Mouse (Mus musculus): Measurements from ENCODE around the gene Ubl4a.
"Not testable (repeated sequence)": the region's sequence is repeated elsewhere in the genome, so short reads cannot be mapped to it uniquely, and the experiment has no call there.

Gene Ubl4a

DNA sequence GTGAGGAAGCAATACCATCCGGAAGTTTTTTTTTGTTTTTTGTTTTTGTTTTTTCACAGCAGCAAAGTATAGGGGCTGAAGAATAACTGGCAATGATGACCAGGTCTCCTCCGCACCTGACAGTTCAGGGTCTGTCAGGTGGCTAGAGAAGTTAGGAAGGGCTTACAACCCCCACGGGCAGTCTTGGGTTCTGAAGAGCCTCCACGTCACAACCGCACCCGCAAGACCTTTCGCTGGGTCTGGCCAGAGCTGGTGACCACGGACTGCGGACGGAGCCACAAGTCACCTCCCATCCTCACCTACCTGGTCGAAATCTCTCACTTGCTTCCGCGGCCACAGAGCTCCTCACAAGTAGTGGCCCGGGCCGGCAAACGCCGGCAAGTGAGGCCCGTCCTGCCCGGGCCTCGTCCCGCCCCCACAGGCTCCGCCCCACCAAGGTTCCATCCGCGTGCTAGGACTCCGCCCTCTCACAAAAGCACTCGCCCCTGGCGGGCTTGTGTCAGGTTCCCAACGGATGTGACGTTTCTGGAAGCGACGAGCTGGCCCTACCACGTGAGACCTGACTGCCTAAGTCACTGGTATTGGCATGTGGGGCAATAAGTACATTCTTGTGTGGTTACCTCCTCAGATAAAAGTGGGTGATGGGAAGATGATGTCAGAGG, at the start of gene Ubl4a, which contains the start of gene Slc10a3:
TSS of gene Ubl4a (minus strand) at position 331 of the 662 bp plus-strand sequence.
TSS of gene Slc10a3 (minus strand) at position 462 of the 662 bp plus-strand sequence.
- peak; percentile 68 for DNase-seq

DNA sequence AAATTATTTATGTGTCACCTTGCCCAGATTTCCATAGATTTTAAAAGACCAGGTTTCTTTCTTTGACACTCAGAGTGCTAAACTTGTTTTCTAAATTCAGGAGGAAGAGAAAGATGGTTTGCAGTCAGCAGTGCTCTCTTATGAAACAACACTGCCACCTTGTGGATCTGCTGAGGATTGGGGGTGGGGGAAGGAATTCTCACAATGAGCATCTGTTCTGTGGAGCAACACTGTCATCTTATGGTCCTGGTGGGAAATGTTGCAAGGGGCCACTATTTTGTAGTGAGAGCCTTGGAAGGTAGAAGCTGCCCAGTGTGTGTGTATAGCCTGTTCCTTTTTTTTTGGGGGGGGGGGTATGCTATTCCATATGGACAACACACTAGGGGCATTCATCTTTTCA, 40.4 kb upstream of the Ubl4a start:
- peak; percentile 30 for DNase-seq

DNA sequence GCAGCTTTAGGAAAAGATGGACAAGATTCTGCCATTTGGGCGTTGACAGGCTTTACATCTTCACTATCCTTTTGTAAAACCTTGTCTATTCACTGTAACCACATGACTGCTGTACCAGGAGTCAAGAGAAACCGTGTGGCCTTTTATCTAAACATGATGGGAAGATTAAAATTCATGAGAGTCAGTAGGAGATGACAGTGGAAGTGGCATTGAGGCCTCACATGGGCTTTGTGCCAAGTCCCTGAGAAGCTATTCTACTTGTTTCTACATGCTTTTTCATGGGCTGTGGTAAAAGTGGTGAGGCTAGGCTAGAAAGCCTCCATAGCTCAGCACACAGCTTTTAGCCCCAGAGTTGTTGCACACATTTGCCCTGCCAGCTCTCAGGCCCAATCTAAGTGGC, 35.3 kb upstream of the Ubl4a start:
- DNase-seq: no peak

DNA sequence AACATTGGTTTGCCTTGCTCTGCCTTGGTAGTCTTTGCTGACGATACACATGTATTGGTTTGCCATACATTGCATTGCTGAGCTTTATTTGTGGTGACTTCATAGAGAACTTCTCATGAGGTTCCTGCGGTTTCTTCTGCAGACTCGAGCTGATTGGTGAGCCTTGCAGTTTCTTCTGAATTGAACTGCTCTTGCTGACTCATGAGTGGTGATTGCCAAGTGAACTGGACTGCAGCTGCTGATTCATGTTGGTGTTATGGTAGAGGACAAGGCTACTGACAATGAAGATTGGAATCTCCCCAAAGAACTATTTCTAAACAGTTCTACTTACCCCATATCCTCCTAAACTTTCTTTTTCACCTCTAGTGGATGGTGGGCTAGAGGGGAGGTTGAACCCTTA, 27.1 kb upstream of the Ubl4a start:
- no peak for DNase-seq

DNA sequence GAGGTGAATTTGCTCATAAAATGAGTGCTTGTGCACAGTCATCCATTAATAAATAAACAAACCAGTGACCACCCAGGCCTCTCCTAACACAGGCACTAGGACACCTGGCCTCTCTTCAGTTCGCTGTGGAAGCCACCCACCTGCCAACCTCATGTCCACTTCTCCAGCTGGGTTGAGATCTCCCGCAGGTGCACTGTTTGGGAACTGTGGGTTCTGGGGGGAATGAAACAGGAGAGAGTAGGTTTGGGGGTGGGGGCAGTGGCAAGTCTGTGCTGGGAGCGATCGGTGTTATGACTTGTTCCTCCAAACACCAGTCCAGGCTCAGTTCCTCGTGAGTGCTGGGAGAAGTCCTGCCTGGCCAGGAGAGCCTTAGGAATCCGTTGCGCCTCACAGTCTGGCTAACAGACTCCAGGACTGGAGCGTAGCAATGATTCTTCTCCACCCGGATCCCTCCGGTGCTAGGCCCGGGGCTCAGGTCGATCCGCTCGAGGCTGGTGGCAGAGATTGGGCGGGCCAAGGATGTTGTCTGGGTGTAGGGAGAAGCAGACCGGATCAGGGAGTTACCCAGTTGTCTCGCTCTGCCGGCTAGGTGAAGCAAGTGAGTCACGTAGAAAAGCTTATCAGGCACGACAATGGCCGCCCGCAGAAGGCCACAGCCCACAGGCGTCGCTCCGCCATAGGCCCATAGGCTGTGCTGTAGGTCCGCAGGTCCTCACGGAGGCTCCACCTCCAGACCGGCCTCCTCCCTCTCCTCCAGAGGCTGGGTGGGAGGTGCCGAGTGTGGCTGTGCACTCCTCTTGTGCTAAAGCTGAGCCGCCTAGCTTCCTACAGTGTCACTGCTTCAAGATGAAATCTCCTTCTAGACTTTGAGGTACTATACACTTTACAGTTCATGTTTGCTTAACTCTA, 19.8 kb upstream of the Ubl4a start, which contains the start of the genes Fam3a and Ikbkg:
TSS of gene Fam3a (minus strand) at position 738 of the 909 bp plus-strand sequence.
TSS of gene Ikbkg (plus strand) at position 756 of the 909 bp plus-strand sequence.
- peak; percentile 66 for DNase-seq

DNA sequence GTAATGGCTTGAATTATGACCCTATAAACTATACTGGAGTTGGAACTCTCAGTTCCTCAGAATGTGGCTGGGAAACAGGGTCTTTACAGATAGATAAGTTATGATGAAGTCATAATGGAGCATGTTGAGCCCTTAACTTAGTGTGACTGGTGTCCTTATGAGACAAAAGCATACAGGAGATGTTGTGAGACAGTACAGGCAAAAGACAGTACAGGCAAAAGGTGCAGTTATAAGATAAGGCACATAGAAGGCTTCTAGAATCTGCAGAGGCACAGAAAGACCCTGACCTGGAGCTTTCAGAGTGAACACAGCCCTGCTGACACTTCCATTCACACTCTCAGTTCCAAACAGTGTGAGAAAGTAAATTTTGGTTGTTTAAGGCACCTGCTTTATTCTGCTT, 15.1 kb upstream of the Ubl4a start:
- DNase-seq: no peak

GRCm38 (mm10) chrX:74384451-74384850, 11.4 kb upstream of the Ubl4a start:
- DNase-seq: no peak

DNA sequence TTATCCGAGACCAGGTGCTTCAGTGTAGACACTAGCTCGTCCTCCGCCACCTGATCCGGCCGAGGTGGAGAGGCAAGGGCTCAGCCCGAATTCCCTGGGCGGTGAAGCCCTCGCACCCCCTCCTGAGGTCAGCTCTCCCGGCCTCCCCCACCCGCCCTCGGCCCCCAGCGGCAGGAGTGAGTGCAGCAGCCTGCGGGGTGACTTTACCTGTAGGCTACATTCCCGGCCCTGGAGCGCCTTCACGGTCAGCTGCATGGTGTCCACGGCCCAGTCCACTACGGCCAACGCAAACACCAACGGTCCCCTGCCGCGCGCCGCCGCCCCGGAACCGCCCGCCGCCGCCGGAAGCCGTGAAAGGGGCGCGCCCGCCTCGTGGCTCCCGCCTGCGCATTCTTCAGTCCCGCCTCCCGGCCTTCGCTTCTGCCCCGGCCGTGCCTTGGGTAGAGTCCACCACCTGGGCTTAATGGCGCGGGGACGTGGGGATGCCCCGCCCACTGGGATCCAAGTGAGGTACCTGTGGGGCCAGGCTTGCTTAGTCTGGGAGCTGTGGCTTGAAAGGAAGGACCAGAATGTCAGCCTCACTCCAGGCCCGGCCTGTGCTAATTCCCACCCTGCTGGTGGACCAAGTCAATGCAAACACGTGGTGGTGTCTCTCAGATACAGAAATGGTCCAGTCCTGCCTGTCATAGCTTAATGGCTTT, 4.7 kb downstream of the Ubl4a start:
- DNase-seq: peak; percentile 66

GRCm38 (mm10) chrX:74367512-74367911, 5.5 kb downstream of the Ubl4a start:
- DNase-seq: no peak

DNA sequence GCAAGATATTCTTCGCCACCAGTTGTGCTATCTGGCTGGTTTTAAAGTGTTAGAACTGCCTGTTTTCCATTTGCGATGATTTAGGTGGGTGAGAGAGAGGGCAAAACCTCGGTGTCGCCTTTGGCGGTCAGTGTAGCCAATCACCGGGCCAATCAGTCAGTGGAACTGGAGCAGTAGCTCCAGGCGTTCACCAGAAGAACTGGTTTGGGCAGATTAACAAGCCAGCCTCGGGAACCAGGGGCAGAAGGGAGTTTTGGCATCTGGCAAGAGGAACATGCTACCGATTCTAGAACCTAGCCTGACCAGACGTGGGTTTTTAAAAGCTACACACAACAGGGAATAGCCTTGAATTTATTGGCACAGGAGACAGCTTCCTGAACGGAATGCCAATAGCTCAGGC, 13.8 kb downstream of the Ubl4a start:
- no peak for DNase-seq

DNA sequence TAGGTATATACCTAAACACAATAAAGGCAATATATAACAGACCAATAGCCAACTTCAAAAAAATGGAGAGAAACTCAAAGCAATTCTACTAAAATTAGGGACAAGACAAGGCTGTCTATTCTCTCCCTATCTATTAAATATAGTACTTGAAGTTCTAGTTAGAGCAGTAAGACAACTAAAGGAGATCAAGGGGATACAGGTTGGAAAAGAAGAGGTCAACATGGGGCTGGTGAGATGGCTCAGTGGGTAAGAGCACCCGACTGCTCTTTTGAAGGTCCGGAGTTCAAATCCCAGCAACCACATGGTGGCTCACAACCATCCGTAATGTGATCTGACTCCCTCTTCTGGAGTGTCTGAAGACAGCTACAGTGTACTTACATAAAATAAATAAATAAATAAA, 15.9 kb downstream of the Ubl4a start:
- not testable (repeated sequence) for DNase-seq

DNA sequence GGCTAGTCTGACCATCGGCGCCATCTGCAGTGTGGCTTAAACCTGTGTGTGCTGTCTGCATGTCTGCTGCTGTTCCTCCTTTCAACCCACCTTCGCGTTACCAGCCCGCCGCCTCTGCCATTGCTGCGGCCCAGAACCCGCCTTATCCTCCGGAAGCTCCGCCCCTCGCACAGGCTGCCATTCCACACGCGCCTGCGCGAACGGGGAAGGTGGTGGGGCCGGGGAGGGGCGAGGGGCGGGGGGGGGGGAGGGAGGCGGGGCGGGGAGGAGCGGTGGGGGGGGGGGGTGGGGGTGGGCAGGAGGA, 19.6 kb downstream of the Ubl4a start, which contains the start of gene Lage3:
TSS of gene Lage3 (minus strand) at position 152 of the 304 bp plus-strand sequence.
- peak; percentile 76 for DNase-seq

DNA sequence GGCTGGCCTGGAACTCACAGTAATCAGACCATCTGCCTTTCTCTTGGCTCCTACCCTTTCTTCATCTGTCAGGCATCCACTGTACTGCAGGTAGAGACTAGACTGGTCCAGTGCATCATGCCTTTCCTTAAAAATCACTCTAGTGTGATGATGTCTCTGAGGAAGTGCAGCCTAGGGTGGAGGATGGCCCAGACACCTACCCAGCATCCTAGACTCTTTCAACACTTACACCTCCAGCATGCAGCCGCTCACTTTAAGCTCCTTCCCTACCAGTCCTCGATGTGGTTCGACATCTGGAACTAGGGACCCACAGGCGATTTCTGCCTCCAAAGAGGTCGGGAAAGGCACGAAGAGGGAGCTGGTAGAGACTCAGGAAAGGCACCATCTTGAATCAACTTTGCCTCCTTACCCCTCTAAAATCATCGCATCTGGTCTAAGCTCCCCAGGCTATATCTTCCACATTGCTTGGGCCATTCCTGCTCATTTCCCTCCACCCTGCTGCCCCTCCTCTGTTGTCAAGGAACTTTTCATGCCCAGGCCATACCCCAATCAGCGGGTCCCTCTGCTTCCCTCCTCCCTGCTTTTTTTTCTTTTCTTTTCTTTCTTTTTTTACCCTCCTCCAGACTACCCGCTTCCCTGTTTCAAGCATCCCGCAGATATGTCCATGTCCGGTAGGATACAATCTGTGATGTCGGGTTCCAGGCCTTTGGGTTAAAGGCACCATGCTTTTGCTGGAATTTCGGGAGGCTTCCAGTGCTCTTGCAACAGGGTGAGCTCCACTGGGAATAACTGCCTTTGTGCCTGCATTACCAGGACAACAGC, 20.2 kb downstream of the Ubl4a start:
- DNase-seq: no peak

GRCm38 (mm10) chrX:74330166-74330930, 42.7 kb downstream of the Ubl4a start:
- no peak for DNase-seq

GRCm38 (mm10) chrX:74329215-74329671, 43.8 kb downstream of the Ubl4a start:
- no peak for DNase-seq

- peak; percentile 77 for DNase-seq
Measured at GRCm38 (mm10) chrX:74328725-74329161, 44.3 kb downstream of the Ubl4a start, which contains the start of gene Plxna3. Gene Plxna3 (plus strand): TSS chrX:74329066.

All from right cerebral cortex, postnatal 4 days (tissue).